Mouse (Mus musculus): ENCODE results near the gene Gm20696. TPM values are rescaled to one million over a fixed set of nuclear protein-coding genes. Genes with fewer than 3 reads are reported as not detected.

Gm20696 gene
- polyA plus RNA-seq, 1 experiment, result not detected

- Histone ChIP-seq H3K9me3 (ENCODE audit: control insufficient read depth, low read length) (no peaks in the 10 kb centered on the region), H3K36me3 (ENCODE audit: control insufficient read depth) (peaks cover 2% of the 10 kb centered on the region; the same call in 1 of the 2 replicates), H3K4me3 (replicated peaks) (no peak overlapping the region), H3K27me3 (ENCODE audit: control insufficient read depth) (no peaks in the 10 kb centered on the region), H3K4me1 (ENCODE audit: control insufficient read depth) (no peaks in the 10 kb centered on the region)
- TF ChIP-seq GATA1 (IDR thresholded peaks at IDR 0.05; ENCODE audit: low read length) (no peak), TAL1 (IDR thresholded peaks at IDR 0.05; ENCODE audit: low read length) (no peak)
Measured at GRCm38 (mm10) chr6:99464449-99464848, 202.1 kb downstream of the Gm20696 start.

- TF ChIP-seq GATA1 (IDR thresholded peaks at IDR 0.05; ENCODE audit: low read length) (no peak), TAL1 (IDR thresholded peaks at IDR 0.05; ENCODE audit: low read length) (no peak)
Measured at GRCm38 (mm10) chr6:99463906-99464305, 202.7 kb downstream of the Gm20696 start.

GRCm38 (mm10) chr6:99458775-99459174, 207.8 kb downstream of the Gm20696 start:
- Histone ChIP-seq H3K4me3 (replicated peaks) (no peak overlapping the region), H3K36me3 (ENCODE audit: control insufficient read depth) (no peaks in the 10 kb centered on the region; the same call in 1 of the 2 replicates), H3K27me3 (ENCODE audit: control insufficient read depth) (no peaks in the 10 kb centered on the region), H3K4me1 (ENCODE audit: control insufficient read depth) (no peaks in the 10 kb centered on the region), H3K9me3 (ENCODE audit: control insufficient read depth, low read length) (no peaks in the 10 kb centered on the region)
- TF ChIP-seq TAL1 (IDR thresholded peaks at IDR 0.05; ENCODE audit: low read length), result no peak
- TF ChIP-seq GATA1 (IDR thresholded peaks at IDR 0.05; ENCODE audit: low read length), result no peak

More at GRCm38 (mm10) chr6:99463906-99464305, 202.7 kb downstream of the Gm20696 start:
- H3K4me3 ChIP-seq (replicated peaks), result no peak overlapping the region
- no peaks in the 10 kb centered on the region for H3K27me3 ChIP-seq (ENCODE audit: control insufficient read depth)
- H3K4me1 ChIP-seq (ENCODE audit: control insufficient read depth), result no peaks in the 10 kb centered on the region
- no peaks in the 10 kb centered on the region for H3K9me3 ChIP-seq (ENCODE audit: control insufficient read depth, low read length)
- peaks cover 2% of the 10 kb centered on the region; the same call in 1 of the 2 replicates for H3K36me3 ChIP-seq (ENCODE audit: control insufficient read depth)

GRCm38 (mm10) chr6:99453763-99454520, 212.7 kb downstream of the Gm20696 start:
- no peaks in the 10 kb centered on the region for H3K27me3 ChIP-seq (ENCODE audit: control insufficient read depth)
- TF ChIP-seq TAL1 (IDR thresholded peaks at IDR 0.05; ENCODE audit: low read length) (no peak), GATA1 (IDR thresholded peaks at IDR 0.05; ENCODE audit: low read length) (no peak)
- no peaks in the 10 kb centered on the region for H3K4me1 ChIP-seq (ENCODE audit: control insufficient read depth)
- H3K4me3 ChIP-seq (replicated peaks), result no peak overlapping the region
- H3K9me3 ChIP-seq (ENCODE audit: control insufficient read depth, low read length), result no peaks in the 10 kb centered on the region
- H3K36me3 ChIP-seq (ENCODE audit: control insufficient read depth), result no peaks in the 10 kb centered on the region; the same call in 1 of the 2 replicates

GRCm38 (mm10) chr6:99452638-99453185, 213.9 kb downstream of the Gm20696 start:
- Histone ChIP-seq H3K4me1 (ENCODE audit: control insufficient read depth) (no peaks in the 10 kb centered on the region), H3K36me3 (ENCODE audit: control insufficient read depth) (no peaks in the 10 kb centered on the region; the same call in 1 of the 2 replicates), H3K4me3 (replicated peaks) (no peak overlapping the region), H3K9me3 (ENCODE audit: control insufficient read depth, low read length) (no peaks in the 10 kb centered on the region), H3K27me3 (ENCODE audit: control insufficient read depth) (no peaks in the 10 kb centered on the region)
- no peak for TF ChIP-seq TAL1 (IDR thresholded peaks at IDR 0.05; ENCODE audit: low read length)
- no peak for TF ChIP-seq GATA1 (IDR thresholded peaks at IDR 0.05; ENCODE audit: low read length)

GRCm38 (mm10) chr6:99451479-99451878, 215.1 kb downstream of the Gm20696 start:
- Histone ChIP-seq H3K36me3 (ENCODE audit: control insufficient read depth) (no peaks in the 10 kb centered on the region; the same call in 1 of the 2 replicates), H3K4me3 (replicated peaks) (no peak overlapping the region), H3K27me3 (ENCODE audit: control insufficient read depth) (no peaks in the 10 kb centered on the region), H3K9me3 (ENCODE audit: control insufficient read depth, low read length) (no peaks in the 10 kb centered on the region), H3K4me1 (ENCODE audit: control insufficient read depth) (no peaks in the 10 kb centered on the region)
- TF ChIP-seq TAL1 (IDR thresholded peaks at IDR 0.05; ENCODE audit: low read length), result no peak
- TF ChIP-seq GATA1 (IDR thresholded peaks at IDR 0.05; ENCODE audit: low read length), result no peak

GRCm38 (mm10) chr6:99447447-99447846, 219.2 kb downstream of the Gm20696 start:
- no peaks in the 10 kb centered on the region for H3K4me1 ChIP-seq (ENCODE audit: control insufficient read depth)
- no peak overlapping the region for H3K4me3 ChIP-seq (replicated peaks)

GRCm38 (mm10) chr6:99446801-99447415, 219.7 kb downstream of the Gm20696 start:
- no peak for TF ChIP-seq TAL1 (IDR thresholded peaks at IDR 0.05; ENCODE audit: low read length)
- Histone ChIP-seq H3K4me1 (ENCODE audit: control insufficient read depth) (no peaks in the 10 kb centered on the region), H3K9me3 (ENCODE audit: control insufficient read depth, low read length) (no peaks in the 10 kb centered on the region), H3K4me3 (replicated peaks) (no peak overlapping the region), H3K36me3 (ENCODE audit: control insufficient read depth) (no peaks in the 10 kb centered on the region; the same call in 1 of the 2 replicates), H3K27me3 (ENCODE audit: control insufficient read depth) (no peaks in the 10 kb centered on the region)

More at GRCm38 (mm10) chr6:99447447-99447846, 219.2 kb downstream of the Gm20696 start:
- no peaks in the 10 kb centered on the region for H3K9me3 ChIP-seq (ENCODE audit: control insufficient read depth, low read length)
- H3K36me3 ChIP-seq (ENCODE audit: control insufficient read depth), result no peaks in the 10 kb centered on the region; the same call in 1 of the 2 replicates
- TF ChIP-seq GATA1 (IDR thresholded peaks at IDR 0.05; ENCODE audit: low read length) (no peak), TAL1 (IDR thresholded peaks at IDR 0.05; ENCODE audit: low read length) (no peak)
- no peaks in the 10 kb centered on the region for H3K27me3 ChIP-seq (ENCODE audit: control insufficient read depth)

GRCm38 (mm10) chr6:99443460-99443859, 223.1 kb downstream of the Gm20696 start:
- H3K9me3 ChIP-seq (ENCODE audit: control insufficient read depth, low read length), result no peaks in the 10 kb centered on the region
- TF ChIP-seq TAL1 (IDR thresholded peaks at IDR 0.05; ENCODE audit: low read length), result no peak
- TF ChIP-seq GATA1 (IDR thresholded peaks at IDR 0.05; ENCODE audit: low read length), result no peak
- no peaks in the 10 kb centered on the region for H3K27me3 ChIP-seq (ENCODE audit: control insufficient read depth)
- no peak overlapping the region for H3K4me3 ChIP-seq (replicated peaks)
- H3K36me3 ChIP-seq (ENCODE audit: control insufficient read depth), result no peaks in the 10 kb centered on the region; the same call in 1 of the 2 replicates
- H3K4me1 ChIP-seq (ENCODE audit: control insufficient read depth), result no peaks in the 10 kb centered on the region
